Mouse (Mus musculus): ENCODE results near the gene Taf6.
A peak's percentile ranks its signal among the peaks of the same experiment; 100 is the strongest.

DNA sequence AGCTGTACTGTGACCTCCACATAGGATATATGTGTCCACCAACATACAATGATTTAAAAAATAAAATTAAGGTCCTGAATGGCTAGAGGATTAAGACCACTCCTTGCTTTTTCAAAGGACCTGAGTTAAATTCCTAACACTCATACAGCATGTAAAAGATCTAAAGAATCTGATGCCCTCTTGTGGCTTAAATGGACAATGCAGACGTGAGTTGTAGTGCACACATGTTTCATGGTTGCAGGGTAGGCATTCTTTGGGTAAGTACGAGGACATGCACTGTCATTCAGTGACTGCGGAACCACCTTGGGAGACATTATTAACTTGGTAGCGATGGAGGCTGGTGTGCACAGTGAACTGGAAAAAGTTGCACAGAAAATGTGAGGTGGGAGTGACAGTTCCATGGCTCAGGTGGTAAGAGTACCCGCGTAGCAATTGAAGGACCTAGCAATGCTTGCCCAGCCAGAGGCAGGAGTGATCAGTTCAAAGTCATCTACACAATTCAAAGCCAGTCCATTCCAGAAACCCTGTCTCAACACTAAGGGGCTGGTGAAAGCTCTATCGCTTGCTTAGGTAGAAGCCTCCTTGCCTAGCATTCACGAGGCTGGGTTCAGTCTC lies 49.2 kb downstream of the Taf6 start:
- TF ChIP-seq CTCF (IDR thresholded peaks at IDR 0.05; ENCODE audit: low read depth, low read length) (peak; percentile 40; the same call in 1 of the 2 replicates), GATA1 (IDR thresholded peaks at IDR 0.05; ENCODE audit: borderline replicate concordance, low read length) (no peak)

All from G1E (cell line).